Mouse (Mus musculus) lung, postnatal 36 days (tissue): Measurements from ENCODE around the gene Defb43.
A peak's percentile ranks its signal among the peaks of the same experiment; 100 is the strongest.

Experiments
- DNase-seq: peaks from one replicate; pipeline ENCODE4 v3.0.0; 2022; ENCODE audit warnings: mixed read lengths

Gene Defb43

DNA sequence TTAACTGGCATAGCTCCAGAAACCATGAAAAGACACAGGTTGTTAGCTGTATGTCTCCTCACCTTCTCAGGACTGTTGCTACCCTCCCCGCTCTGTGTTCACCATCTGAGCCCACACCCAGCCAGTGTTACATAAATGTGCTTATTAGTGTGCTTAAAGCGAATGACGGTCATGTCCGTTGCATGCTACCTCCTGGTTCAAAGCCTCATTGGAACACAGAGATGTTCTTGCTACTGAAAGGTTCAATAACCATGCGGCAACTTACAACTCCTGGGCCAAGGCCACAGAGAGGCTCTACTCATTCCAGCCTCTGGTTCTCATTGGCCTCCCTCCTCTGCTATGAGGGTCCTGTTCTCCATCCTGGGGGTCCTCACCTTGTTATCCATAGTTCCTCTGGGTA is at the start of gene Defb43:
Defb43 (plus strand) TSS at position 301 of the 400 bp plus-strand sequence.
- DNase-seq: no peak

DNA sequence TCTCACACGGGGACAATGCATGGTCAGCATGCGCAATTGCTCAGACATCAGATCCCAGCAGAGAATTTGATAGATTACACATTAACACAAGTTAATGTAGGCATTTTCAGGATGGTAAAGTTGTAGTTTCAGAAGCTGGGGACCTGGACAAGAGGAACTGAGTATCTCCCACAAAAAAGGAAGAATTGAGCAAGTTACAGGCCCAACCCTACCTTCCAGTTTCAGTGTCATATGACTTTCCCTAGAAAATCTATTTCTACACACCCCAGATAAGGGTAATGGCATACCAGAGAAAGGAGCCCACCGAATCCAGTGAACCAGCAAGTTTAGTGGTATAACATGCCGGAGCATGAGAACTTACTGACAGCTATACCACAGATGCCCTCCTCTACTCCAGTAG is 47.9 kb upstream of the Defb43 start:
- no peak for DNase-seq

DNA sequence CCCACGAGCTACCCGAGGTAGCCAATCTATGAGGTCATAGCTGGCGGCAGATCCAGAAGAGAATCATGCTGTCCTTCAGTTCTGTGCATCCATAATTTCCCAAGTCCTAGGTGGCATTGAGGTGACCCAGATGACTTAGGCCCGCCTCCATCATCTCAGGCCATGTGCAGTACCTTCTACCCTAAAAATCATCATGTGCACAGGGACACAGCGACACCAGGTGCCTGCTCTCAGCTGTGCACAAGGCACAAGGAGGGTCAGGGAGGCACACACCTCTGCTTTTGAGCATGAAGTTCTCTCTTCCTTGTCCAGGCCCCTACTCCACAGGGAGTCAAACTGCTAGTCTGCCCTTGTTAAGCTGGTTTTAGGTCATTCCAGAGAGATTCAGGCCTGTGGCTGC is 46.2 kb upstream of the Defb43 start:
- DNase-seq: no peak

DNA sequence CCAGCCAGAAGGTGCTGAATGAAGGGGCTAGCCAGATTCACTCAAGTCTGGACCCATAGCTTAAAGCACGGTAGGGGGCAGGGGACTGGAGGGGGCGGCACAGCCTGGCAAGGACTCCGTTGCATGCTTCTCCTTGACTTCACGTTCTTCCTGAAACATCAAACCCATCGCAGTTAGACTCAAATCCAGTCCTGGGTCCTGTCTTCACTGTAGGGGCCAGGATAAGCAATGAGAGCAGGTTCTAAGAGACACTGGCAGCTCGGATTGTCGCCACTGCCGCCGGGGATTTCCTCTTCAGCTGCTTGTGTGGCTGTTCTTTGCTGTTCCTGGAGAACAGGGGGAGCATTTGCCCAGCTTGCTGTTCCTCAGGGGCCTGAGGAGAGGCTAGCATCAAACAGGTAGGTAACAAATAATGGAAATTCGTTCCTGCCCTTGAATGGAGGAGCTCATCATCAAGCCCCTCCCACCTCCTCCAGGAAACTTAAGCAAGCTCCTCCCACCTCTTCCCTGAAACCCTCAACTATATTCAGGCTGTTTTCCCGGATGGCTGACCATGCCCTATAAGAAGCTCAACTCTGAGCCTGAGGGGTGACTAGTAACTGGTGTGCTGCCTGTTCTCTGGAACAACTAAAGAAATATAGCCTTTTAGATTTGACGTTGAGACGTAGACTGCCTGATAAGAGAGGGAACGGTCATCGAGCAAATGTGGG is 45.6 kb upstream of the Defb43 start:
- peak; percentile 60 for DNase-seq

DNA sequence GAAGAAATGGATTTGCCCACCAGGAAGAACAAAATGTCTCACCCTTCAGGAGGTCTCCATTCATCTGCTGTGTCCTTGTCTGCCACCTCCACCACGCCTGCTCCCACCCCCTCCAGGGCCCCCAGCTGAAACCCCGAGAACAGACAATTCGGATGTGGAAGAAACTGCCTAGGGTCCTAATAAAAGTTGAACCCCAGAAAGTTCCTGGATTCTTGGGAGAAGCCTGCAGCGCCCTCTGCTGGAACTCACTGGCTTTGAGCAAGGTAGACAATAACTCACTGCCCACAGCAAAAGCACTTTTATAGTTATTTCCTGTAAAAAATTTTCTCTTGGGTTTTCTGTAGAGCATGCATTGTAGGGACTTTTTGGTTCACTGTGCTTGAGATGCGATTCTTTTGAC is 36.5 kb upstream of the Defb43 start:
- DNase-seq: peak; percentile 86

DNA sequence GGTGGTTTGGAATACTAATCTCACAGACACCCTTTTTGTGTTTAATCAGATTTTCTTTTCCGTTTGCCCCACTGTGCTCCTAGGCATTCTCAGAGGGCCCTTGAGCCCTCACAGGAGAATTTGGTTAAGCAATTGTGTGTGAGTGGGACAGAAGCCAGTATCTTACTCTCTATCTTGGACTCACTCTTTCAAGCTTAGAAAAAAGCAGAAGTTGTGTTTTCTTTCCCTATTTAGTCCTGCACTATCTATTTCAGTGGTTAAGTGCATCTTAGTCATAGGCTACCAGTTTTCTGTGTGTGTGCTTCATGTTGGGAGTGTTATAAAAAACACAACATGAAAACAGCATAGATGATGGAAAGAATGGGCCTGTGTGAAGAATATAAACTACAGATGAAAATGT is 31.8 kb upstream of the Defb43 start:
- no peak for DNase-seq

DNA sequence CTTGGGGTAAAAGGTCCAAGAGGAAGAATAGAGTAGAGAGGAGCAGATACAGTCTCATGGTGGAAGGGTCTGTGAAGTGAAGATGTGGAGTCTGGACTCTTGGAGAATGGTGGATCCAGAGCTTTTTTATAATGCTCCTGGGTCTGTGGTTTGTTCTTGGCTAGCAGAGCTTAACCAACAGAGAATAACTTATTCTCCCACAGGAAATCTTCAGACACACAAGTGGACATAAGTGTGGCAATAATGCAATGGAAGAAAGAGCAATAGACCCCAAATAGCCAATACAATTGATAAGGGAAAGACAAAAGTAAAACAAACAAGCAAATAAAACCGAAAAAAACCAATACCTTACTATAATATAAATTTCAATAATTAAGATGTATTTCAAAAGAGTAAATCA is 27.2 kb upstream of the Defb43 start, which contains the start of gene Defb48:
Defb48 (minus strand) TSS at position 101 of the 400 bp plus-strand sequence.
- DNase-seq: no peak

DNA sequence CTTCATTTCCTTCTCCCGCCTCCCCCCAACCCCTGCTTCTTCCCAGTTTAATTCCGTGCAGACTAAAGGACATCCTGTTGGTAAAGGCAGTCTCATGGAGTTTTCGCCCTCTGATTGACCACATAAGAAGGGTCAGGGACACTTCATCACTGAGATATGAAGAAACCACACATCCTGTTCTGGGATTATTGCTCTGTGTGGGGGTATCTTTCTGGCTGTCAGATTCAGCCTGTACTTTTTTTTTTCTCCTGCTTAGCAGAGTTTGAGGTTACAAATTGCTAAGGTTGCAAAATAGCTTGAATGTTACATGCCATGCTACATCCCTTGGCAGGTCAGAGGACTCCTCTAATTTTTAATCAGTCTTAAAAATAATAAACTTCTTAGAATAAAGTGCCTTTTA is 20.3 kb upstream of the Defb43 start:
- no peak for DNase-seq

DNA sequence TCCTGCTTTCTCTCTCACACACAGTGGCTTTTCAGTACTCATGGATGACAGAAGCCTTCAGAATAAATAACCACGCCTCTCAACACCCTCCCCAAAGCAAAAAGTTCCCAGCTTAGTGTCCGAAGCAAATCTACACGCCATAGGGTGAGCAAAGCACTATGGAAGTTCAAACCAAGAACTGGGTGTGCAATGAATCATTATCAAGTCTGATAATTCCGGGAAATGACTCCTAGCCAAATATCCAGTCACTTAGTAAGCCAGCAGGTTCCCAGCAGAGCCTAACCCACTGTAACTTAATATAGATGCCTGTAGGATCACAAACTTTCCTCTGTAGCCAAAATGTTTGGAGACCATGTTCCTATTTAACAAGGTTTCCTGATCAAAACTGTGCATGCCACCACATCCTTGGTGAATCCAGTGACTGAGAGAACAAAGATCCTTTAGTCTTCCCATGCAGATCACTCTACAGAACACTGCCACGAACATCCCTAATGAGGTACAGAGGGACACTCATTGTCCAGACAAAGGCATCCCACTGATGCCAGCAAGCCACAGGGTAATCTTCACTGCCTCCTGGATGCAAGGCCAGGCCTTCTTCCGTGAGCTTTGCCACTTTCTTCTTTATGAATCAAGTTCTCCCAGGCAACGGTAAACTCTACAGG is 19.6 kb upstream of the Defb43 start:
- DNase-seq: no peak

DNA sequence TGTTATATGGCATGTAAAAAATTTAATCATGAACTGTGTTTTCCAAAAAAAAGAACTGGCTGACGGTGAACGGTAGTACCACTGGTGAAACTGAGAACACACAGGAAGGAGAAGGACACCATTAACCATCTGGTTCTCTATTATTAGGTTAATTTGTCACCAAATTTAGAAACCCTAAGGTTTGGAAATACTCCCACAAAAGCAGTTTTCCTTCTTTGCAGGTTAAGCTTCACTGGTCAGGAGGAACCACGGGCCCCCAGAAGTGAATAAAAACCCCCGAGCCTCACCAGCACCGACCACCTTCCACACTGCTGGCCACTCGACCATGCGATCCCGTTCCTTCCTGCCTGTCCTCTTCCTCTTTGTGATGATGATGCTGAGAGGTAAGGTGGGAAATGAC is 13.8 kb upstream of the Defb43 start, which contains the start of gene Defb47:
Defb47 (plus strand) TSS at position 301 of the 400 bp plus-strand sequence.
- no peak for DNase-seq

DNA sequence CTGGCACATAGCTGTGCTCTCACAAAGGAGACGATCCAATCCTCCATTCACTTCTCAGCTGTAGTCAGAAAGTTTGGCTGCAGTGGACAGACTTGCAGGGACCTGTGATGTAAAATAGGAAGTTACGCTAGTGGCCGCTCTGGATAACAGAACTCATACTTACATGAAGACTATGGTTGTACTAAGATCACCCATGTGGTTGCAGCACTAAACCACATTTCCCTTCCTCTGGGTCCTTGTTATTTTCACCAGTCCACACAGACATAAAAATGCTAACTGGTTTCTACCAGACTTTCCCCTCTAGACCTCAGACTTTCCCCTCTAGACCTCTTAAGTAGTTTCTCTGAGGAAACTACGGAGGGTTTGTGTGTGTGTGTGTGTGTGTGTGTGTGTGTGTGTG is 12.6 kb upstream of the Defb43 start:
- no peak for DNase-seq

DNA sequence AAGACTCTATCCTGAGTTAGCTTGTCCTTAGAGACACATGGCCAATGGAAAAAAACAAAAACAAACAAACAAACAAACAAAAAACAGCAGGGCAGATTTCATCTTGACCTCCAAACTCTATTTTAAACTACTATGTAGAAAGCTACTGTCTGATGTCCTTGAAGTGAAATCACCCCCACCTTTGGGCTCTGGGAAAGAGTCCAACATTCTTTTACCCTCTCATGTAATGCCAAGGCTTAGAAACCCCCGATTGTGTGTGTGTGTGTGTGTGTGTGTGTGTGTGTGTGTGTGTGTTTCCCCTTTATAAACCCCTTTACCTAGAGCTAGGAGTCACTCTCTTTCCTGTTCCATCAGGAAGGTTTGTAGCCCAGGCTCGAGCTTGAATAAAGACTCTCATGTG is 9.0 kb upstream of the Defb43 start:
- DNase-seq: no peak

DNA sequence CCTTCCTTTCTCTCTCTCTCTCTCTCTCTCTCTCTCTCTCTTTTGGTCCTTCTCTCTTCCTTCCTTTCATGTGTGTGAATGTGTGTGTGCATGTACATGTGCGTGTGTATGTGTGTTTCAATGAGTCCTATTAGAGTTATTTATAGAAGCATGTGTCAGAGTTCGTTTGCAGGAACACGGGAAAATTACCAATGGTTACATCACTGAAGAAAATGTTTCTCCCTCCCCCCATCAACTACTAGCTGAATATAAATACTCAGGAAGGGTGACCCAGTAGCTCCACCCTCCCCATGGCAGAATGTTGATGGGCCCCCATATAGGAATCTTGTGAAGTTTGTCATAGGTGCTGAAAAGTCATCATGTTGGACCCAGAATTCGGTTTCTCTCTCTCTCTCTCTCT is 1.5 kb downstream of the Defb43 start:
- DNase-seq: no peak

DNA sequence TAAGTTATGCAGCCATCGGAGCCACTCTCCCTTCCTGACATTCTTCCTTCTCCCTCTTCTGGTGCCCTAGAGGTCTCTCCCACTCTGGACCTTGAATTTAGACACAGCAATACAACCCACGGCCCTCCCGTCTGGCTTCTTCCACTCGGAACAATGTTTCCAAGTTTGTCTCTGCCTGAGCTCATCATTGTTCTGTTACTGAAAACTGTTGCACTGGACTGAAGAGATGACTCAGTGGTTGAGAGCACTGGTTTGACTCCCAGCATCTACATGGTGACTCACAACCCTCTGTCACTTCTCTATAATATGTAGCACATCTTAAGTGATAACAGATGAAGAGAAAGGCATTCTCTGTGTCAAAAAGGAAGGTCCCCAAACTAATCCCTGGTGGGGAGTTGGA is 3.1 kb downstream of the Defb43 start:
- DNase-seq: no peak

DNA sequence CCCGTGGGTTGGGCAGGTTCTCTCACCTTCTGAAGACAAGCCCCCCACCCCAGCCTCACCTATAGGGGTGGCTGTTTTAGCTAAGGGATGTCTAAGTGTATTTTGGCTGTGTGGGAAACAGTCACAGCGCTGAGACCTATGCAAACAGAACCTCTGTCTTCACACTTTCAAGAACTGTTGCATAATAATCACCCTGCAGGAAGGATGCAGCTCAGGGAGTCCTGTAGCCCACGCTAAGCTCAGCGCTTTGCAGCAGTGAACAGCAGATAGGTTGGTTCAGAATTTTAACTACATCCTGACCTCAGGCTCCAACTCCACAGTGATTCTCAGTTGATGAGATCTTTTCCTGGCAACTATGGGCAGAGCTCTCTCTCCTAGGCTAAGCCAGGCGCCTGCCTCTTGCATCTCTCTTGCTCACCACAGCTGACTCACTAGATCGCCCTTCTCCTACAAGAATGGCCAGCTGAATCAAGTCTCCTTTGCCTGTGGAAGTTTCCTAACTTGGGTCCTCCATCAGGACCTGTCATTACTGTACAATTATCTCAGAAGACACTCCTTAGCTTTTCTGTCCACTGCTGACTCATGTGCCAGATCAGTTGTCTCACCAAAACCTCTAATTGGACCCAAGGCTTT is 9.1 kb downstream of the Defb43 start:
- DNase-seq: no peak

DNA sequence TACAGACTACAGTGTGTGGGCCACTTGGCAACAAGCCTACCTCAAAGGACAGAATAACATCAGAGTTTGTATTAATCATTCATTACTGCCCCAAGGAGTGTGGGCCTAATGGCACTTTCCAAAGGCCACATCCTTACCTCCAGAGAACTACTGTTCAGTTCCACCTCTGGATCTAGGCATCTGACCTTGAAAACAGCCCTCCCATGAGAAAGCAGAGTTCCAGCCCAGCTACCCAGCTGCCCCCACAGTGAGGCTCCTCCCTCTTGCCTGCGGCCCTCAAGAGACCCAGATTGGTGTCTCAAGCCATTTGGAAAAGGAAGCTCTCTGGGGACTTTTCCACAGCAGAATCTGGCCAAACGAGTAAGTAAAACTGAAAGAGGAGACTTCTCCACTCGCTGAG is 35.1 kb downstream of the Defb43 start, which contains the start of gene Defb42:
Defb42 (plus strand) TSS at position 301 of the 400 bp plus-strand sequence.
- DNase-seq: no peak

DNA sequence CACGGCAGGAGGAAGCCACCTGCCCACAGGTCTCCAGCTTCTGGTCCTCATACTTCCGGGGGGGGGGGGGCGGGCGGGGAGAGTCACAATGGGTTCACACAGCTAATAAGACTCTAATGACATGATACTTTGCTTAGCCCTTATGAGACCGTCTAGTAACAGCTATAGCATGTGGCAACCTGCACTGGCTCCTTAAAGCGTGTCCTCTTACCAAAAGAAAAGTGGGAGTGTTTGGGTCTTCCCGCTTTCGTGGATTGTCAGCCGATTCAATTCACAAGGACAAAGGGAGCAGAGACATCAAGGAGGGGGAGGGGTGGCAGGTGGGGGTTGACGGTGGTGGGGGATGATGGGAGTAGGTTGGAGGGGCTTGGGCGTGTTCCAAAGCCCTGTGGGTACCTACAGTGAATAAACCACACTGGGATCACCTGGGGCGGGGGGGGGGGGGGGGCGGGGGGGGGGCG is 38.4 kb downstream of the Defb43 start, which contains the start of gene Defb30:
Defb30 (minus strand) TSS at position 51 of the 461 bp plus-strand sequence.
- DNase-seq: no peak

DNA sequence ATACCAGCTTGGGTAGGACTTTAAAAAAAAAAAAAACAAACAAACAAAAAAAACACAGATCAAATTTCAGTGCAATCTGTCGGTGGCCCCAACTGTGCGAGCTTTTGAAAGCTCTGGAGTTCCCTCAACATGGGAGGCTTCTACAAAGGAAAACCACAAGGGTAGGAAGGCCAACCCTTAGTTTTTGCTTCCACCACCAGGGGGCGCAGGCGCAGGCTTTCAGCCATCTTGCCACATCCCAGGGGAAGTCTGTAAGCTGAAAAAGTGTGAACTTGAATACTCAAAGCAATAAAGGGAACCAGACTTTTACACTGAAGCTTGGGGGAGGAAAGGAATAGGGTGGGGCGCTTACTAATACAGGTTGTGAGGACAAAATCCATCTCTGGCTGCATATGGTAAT is 39.2 kb downstream of the Defb43 start:
- DNase-seq: peak; percentile 70

DNA sequence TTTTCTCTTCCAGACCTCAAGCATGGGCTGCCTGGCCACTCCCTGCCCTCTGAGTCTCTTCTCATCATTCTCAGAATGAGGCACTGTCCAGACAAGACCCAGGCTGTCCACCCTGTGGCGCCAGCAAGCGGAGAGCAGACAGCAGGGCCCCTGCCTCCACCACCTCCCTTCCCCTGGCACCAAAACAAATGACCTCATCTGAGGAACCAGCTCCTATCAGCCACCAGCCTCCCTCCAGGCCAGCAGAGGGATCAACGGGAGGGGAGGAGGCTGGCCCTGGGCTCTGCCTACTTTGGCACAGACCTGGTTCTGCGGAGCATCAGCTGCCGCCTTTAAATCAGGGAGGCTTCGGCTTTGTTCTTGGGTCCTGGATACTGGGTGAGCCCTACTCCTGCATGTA is 43.2 kb downstream of the Defb43 start:
- peak; percentile 89 for DNase-seq

DNA sequence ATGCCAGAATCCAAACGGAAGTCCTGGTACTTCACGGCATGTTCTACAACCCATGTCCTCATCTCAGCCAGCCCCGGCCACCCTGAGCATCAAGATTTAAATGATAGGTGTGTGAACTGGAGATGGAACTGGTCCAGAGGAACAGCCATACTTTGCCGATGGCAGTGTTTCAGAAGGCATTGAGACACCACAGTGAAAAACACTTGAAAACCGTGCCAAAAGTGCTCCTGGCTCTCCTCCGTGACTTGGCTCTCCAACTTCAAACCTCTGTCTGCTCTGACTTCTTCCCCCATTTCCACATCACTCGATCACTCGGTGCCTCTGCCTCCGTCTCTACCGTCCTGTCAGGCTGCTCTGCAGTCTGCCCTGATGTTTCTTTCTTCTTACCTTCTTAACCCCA is 48.8 kb downstream of the Defb43 start:
- DNase-seq: no peak

DNA sequence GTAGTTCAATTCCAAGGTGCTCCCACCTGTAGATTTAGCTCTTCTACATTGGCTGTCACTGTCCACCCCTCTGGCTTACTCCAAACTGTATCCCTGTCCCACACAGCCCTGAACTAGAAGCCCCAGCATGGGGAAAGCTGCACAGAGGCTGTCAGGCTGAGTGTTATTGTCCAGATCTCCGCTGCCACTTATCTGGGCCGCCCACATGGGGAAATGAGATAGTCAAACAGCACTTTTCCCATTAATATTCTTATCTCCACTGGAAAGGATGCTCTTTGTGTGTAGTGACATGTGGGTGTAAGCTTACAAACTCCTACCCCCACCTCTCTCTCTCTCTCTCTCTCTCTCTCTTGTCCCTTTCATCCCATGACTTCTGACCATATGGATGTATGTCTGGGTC is 50.6 kb downstream of the Defb43 start:
- DNase-seq: no peak

DNA sequence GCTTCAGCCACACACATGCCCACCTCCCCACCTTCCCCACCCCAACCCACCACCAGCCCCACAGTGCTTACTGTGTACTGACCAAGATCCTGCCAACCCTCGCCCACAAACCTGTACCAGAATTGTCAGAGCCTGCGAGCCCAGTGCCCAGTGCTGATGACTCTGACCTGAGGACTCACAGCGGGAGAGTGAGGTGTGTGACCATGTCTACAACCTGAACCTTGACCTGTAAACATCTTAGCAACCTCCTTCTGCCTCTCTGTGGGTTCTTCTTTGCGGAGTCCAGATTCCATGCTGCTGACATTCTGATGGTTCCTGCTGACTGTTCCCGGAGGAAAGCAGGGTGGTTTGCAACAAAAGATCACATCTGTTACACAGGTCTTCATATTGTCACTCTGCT is 53.8 kb downstream of the Defb43 start:
- DNase-seq: no peak

DNA sequence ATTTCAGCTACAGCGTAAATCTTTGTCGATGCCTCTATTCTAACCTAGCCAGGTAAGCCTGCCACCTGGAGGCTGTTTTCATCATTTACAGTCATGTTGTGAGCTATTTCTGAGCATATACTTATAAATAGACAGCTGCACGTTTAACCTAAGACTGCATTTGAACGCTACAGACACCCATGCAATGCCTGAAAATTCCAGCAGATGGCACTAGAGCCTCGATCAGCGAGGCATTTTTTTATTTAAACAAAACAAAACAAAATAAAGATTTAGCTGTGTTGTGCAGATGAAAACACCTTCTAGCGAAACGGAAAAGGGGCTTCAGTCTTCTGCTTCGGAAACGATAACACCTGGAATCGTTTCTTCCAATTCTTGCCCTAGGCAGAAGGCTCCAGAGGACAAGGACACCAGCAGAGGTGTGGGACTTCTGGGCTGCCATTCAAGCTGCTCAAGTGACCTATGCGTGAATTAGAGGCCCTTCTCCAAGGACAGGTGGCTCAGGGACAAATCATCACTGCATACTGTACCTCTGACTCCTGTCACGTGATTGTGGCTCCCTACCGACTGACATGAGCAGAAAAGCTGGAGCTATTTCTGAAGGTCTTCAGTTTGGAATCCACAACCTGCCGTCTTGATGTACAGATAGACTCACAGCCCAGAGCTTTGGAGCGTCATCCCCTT is 55.2 kb downstream of the Defb43 start:
- peak; percentile 77 for DNase-seq
